In the genomic region with DNA sequence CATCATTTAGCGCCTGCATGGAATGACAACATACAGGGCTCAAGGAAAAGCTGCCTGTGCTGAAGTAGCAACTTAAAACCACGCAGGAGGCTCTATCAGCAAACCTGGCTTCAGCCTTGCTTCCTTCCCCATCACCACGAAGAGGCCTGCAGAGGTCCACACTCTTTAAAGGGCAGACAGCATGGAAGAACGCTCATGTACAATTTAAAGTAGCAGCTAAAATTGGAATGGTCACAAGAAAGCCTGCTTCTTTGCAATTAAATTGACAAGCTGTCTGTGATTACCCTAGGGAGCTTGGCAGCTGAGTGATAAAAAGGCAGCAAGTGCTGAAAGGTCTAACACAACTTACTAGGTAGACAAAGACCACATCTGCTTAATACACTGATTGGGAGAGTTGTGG, we compare ENCODE assay signal across 19 mouse cellular contexts.
DNase-seq lines count a peak whose midpoint lies in the region; ATAC-seq and TF ChIP-seq lines count a peak whose summit lies in the region.
"Had no signal": no experiment of that assay in that cellular context is flagged by ENCODE, and none has a peak within 500 bp of the region (broad histone marks: within the 10 kb centered on the region; RNA-seq: fewer than 3 reads in every experiment).

No protein-coding gene starts in this region.

- H3K4me1 ChIP-seq in hindbrain, embryonic 13.5 days (replicated peaks), result peaks cover 11% of the 10 kb centered on the region
- peaks cover 14% of the 10 kb centered on the region for H3K4me1 ChIP-seq in hindbrain, embryonic 10.5 days (replicated peaks)
- H3K4me1 ChIP-seq in forebrain, postnatal 0 days (ENCODE audit: insufficient read depth), result no peaks in the 10 kb centered on the region
- H3K4me1 ChIP-seq: hindbrain, embryonic 15.5 days had no signal

- WGBS in hindbrain, embryonic 13.5 days, result 47% methylated on average over 4 of the region's 4 CpGs
- 58% methylated on average over 4 of the region's 4 CpGs for WGBS in hindbrain, embryonic 10.5 days
- WGBS in forebrain, postnatal 0 days, result 35% methylated on average over 4 of the region's 4 CpGs

- H3K4me2 ChIP-seq in hindbrain, embryonic 13.5 days, result no peak overlapping the region
- no peak overlapping the region for H3K4me2 ChIP-seq in forebrain, postnatal 0 days (ENCODE audit: low read depth)
- H3K4me2 ChIP-seq: hindbrain, embryonic 15.5 days; neural tube, embryonic 15.5 days had no signal

- no peak overlapping the region for H3K4me3 ChIP-seq in hindbrain, embryonic 13.5 days
- H3K4me3 ChIP-seq in hindbrain, embryonic 10.5 days, result no peak overlapping the region
- no peak overlapping the region for H3K4me3 ChIP-seq in forebrain, postnatal 0 days (ENCODE audit: low read depth, low read length)
- H3K4me3 ChIP-seq: hindbrain, embryonic 15.5 days; neural tube, embryonic 15.5 days had no signal

- no peaks in the 10 kb centered on the region for H3K27me3 ChIP-seq in hindbrain, embryonic 13.5 days
- no peaks in the 10 kb centered on the region for H3K27me3 ChIP-seq in hindbrain, embryonic 10.5 days (ENCODE audit: insufficient read depth, poor library complexity, severe bottlenecking)
- no peaks in the 10 kb centered on the region for H3K27me3 ChIP-seq in forebrain, postnatal 0 days (ENCODE audit: insufficient read depth, low read length)
- H3K27me3 ChIP-seq: hindbrain, embryonic 15.5 days; neural tube, embryonic 15.5 days had no signal

- no peak for TF ChIP-seq CTCF in forebrain, postnatal 0 days (IDR thresholded peaks at IDR 0.05; ENCODE audit: low read depth)

- ATAC-seq in hindbrain, embryonic 13.5 days (ENCODE audit: low FRiP score), result no peak
- ATAC-seq in forebrain, postnatal 0 days, result peak; percentile 43; the same call in 1 of the 2 replicates

- no peak for DNase-seq in hindbrain, embryonic 10.5 days (ENCODE audit: low spot score)
- DNase-seq in embryo, embryonic 9.5 days (ENCODE audit: extremely low spot score), result peak; percentile 22
- DNase-seq in forebrain, postnatal 0 days, result no peak
- DNase-seq in heart, postnatal 4 days, result peak; percentile 12
- no peak for DNase-seq in right cerebral cortex, adult 2 months (ENCODE audit: low spot score in 2 of 2)
- DNase-seq in neural tube, embryonic 10.5 days (ENCODE audit: extremely low spot score, low spot score), result no peak
- DNase-seq in lung, postnatal 36 days, result no peak
- DNase-seq: adrenal gland, adult 8-10 months; cerebellum, adult 9-10 months; gastrocnemius, postnatal 14 days; kidney, adult 11 months; kidney, postnatal 10 days; lung, adult 18-20 months; lung, postnatal 4 days; thymus, postnatal 36 days had no signal

- H3K9ac ChIP-seq in hindbrain, embryonic 13.5 days, result no peak overlapping the region
- no peak overlapping the region for H3K9ac ChIP-seq in forebrain, postnatal 0 days
- H3K9ac ChIP-seq: hindbrain, embryonic 15.5 days; neural tube, embryonic 15.5 days had no signal

- no peaks in the 10 kb centered on the region for H3K9me3 ChIP-seq in hindbrain, embryonic 13.5 days
- no peaks in the 10 kb centered on the region for H3K9me3 ChIP-seq in hindbrain, embryonic 10.5 days
- no peaks in the 10 kb centered on the region for H3K9me3 ChIP-seq in forebrain, postnatal 0 days (ENCODE audit: low read length)
- H3K9me3 ChIP-seq: hindbrain, embryonic 15.5 days; neural tube, embryonic 15.5 days had no signal

- 0 out of 2 replicates have a peak overlapping the region, but pooled peaks have one; percentile 1 for H3K27ac ChIP-seq in hindbrain, embryonic 13.5 days
- no peak overlapping the region for H3K27ac ChIP-seq in hindbrain, embryonic 10.5 days
- H3K27ac ChIP-seq in forebrain, postnatal 0 days (ENCODE audit: low read depth, low read length), result no peak overlapping the region
- H3K27ac ChIP-seq: hindbrain, embryonic 15.5 days; neural tube, embryonic 15.5 days had no signal

- H3K36me3 ChIP-seq in hindbrain, embryonic 13.5 days, result no peaks in the 10 kb centered on the region
- H3K36me3 ChIP-seq in hindbrain, embryonic 10.5 days, result no peaks in the 10 kb centered on the region
- H3K36me3 ChIP-seq in forebrain, postnatal 0 days (ENCODE audit: insufficient read depth), result no peaks in the 10 kb centered on the region
- H3K36me3 ChIP-seq: G1E; hindbrain, embryonic 15.5 days; neural tube, embryonic 15.5 days had no signal

Comparison
In these comparisons a context has a peak if more than half of its experiments do, and no peak if none do; other contexts are left out.
1. DNase-seq: peak in embryo, embryonic 9.5 days (single experiment) and heart, postnatal 4 days (single experiment); none in hindbrain, embryonic 10.5 days (single experiment), forebrain, postnatal 0 days (single experiment), right cerebral cortex, adult 2 months (0 of 2), neural tube, embryonic 10.5 days (single experiment) and lung, postnatal 36 days (single experiment).